Comparison of ENCODE assay signal across 18 mouse cellular contexts in genomic region chr2:66436286-66436685, GRCm38 (mm10). TPM values are rescaled to one million over a fixed set of nuclear protein-coding genes. Genes with fewer than 3 reads are reported as not detected.
"Had no signal": no experiment of that assay in that cellular context is flagged by ENCODE, and none has a peak within 500 bp of the region (broad histone marks: within the 10 kb centered on the region; RNA-seq: fewer than 3 reads in every experiment).

No protein-coding gene starts in this region.

- H3K27ac ChIP-seq: kidney, postnatal 0 days; limb, embryonic 15.5 days; liver, embryonic 12.5 days; macrophage; midbrain, embryonic 12.5 days; neural tube, embryonic 13.5 days had no signal

- H3K9me3 ChIP-seq: limb, embryonic 15.5 days; liver, embryonic 12.5 days; midbrain, embryonic 12.5 days; neural tube, embryonic 13.5 days had no signal

- H3K27me3 ChIP-seq: limb, embryonic 15.5 days; liver, embryonic 12.5 days; midbrain, embryonic 12.5 days; neural tube, embryonic 13.5 days had no signal

- DNase-seq: kidney, adult 9 months; kidney, postnatal 36 days; lung, embryonic 14.5 days; lung, postnatal 10 days; retina, postnatal 1 day; right cerebral cortex, postnatal 4 days; spleen, adult 18-20 months; thymus, adult 18-20 months; thymus, postnatal 14 days had no signal

- H3K9ac ChIP-seq: limb, embryonic 15.5 days; liver, embryonic 12.5 days; lung, embryonic 14.5 days; midbrain, embryonic 12.5 days; neural tube, embryonic 13.5 days had no signal

- H3K36me3 ChIP-seq: limb, embryonic 15.5 days; liver, embryonic 12.5 days; midbrain, embryonic 12.5 days; neural tube, embryonic 13.5 days had no signal

- H3K4me1 ChIP-seq: limb, embryonic 15.5 days; liver, embryonic 12.5 days; megakaryocyte, embryonic 14.5 days had no signal

- ATAC-seq: liver, embryonic 12.5 days; midbrain, embryonic 16.5 days had no signal

- H3K4me3 ChIP-seq: limb, embryonic 15.5 days; liver, embryonic 12.5 days; megakaryocyte, embryonic 14.5 days; midbrain, embryonic 12.5 days; neural tube, embryonic 13.5 days had no signal

- H3K4me2 ChIP-seq: limb, embryonic 15.5 days; liver, embryonic 12.5 days; lung, embryonic 14.5 days; midbrain, embryonic 12.5 days; neural tube, embryonic 13.5 days had no signal

RNA-seq across cellular contexts. Expression of gene Scn1a, which starts 4.4 kb away (rescaled TPM):
- polyA plus RNA-seq: liver, embryonic 12.5 days; liver, embryonic 16.5 days; macrophage had no signal
